Mouse (Mus musculus): Measurements from ENCODE around the gene Renbp. TPM values are rescaled to one million over a fixed set of nuclear protein-coding genes. Genes with fewer than 3 reads are reported as not detected.

Gene Renbp
- total RNA-seq, 2 experiments from 2014 or later: 5.4 to 6.4 TPM

- intact Hi-C loops (cut with DNase I): no loop called here
- DNase-seq (ENCODE audit: low spot score in 2 of 2): no peak
Observed at GRCm38 (mm10) chrX:73931871-73932270, 1.2 kb upstream of the Renbp start.

GRCm38 (mm10) chrX:73922550-73922882 is 8.1 kb downstream of the Renbp start:
- intact Hi-C loops (cut with DNase I): no loop called here
- DNase-seq (ENCODE audit: low spot score in 2 of 2): no peak

GRCm38 (mm10) chrX:73921823-73922549 is 8.7 kb downstream of the Renbp start, which contains the start of the genes Arhgap4 and Naa10:
Arhgap4 (minus strand) TSS chrX:73921870.
Naa10 (minus strand) TSS chrX:73921944.
- intact Hi-C loops (cut with DNase I): no loop called here
- DNase-seq (ENCODE audit: low spot score in 2 of 2): peak; percentile 84 to 86

GRCm38 (mm10) chrX:73921285-73921822 is 9.3 kb downstream of the Renbp start:
- no peak for DNase-seq (ENCODE audit: low spot score in 2 of 2)
- intact Hi-C loops (cut with DNase I): no loop called here

GRCm38 (mm10) chrX:73918631-73919030 is 12.0 kb downstream of the Renbp start:
- no peak for DNase-seq (ENCODE audit: low spot score in 2 of 2)
- intact Hi-C loops (cut with DNase I): no loop called here

GRCm38 (mm10) chrX:73916945-73917344 is 13.7 kb downstream of the Renbp start:
- intact Hi-C loops (cut with DNase I): no loop called here
- no peak for DNase-seq (ENCODE audit: low spot score in 2 of 2)

GRCm38 (mm10) chrX:73914827-73915703 is 15.6 kb downstream of the Renbp start:
- intact Hi-C loops (cut with DNase I): no loop called here
- peak; percentile 89 to 91 for DNase-seq (ENCODE audit: low spot score in 2 of 2)

GRCm38 (mm10) chrX:73911588-73911987 is 19.1 kb downstream of the Renbp start:
- DNase-seq (ENCODE audit: low spot score in 2 of 2): no peak

GRCm38 (mm10) chrX:73911156-73911555 is 19.5 kb downstream of the Renbp start:
- DNase-seq (ENCODE audit: low spot score in 2 of 2): no peak
- intact Hi-C loops (cut with DNase I): no loop called here

More at GRCm38 (mm10) chrX:73911588-73911987, 19.1 kb downstream of the Renbp start:
- intact Hi-C loops (cut with DNase I): no loop called here

GRCm38 (mm10) chrX:73910451-73910850 is 20.2 kb downstream of the Renbp start:
- no peak for DNase-seq (ENCODE audit: low spot score in 2 of 2)
- intact Hi-C loops (cut with DNase I): no loop called here

- intact Hi-C loops (cut with DNase I): no loop called here
- DNase-seq (ENCODE audit: low spot score in 2 of 2): no peak
Observed at GRCm38 (mm10) chrX:73910049-73910448, 20.6 kb downstream of the Renbp start.

- no peak for DNase-seq (ENCODE audit: low spot score in 2 of 2)
- intact Hi-C loops (cut with DNase I): no loop called here
Observed at GRCm38 (mm10) chrX:73897959-73898358, 32.7 kb downstream of the Renbp start.

GRCm38 (mm10) chrX:73895719-73896118 is 34.9 kb downstream of the Renbp start, which contains the start of gene L1cam:
L1cam (minus strand) TSS chrX:73896105.
- intact Hi-C loops (cut with DNase I): no loop called here
- DNase-seq (ENCODE audit: low spot score in 2 of 2): peak in 1 of 2 experiments; percentile 36

- intact Hi-C loops (cut with DNase I): no loop called here
- no peak for DNase-seq (ENCODE audit: low spot score in 2 of 2)
Observed at GRCm38 (mm10) chrX:73892833-73893232, 37.8 kb downstream of the Renbp start.

- intact Hi-C loops (cut with DNase I): no loop called here
- no peak for DNase-seq (ENCODE audit: low spot score in 2 of 2)
Observed at GRCm38 (mm10) chrX:73891551-73892152, 39.0 kb downstream of the Renbp start, which contains the start of gene Avpr2. Avpr2 (plus strand) TSS chrX:73892102.

GRCm38 (mm10) chrX:73881463-73881862 is 49.2 kb downstream of the Renbp start:
- intact Hi-C loops (cut with DNase I): no loop called here
- DNase-seq (ENCODE audit: low spot score in 2 of 2): no peak

GRCm38 (mm10) chrX:73881036-73881427 is 49.6 kb downstream of the Renbp start:
- intact Hi-C loops (cut with DNase I): no loop called here
- DNase-seq (ENCODE audit: low spot score in 2 of 2): no peak

- DNase-seq (ENCODE audit: low spot score in 2 of 2): peak in 1 of 2 experiments; percentile 17
- intact Hi-C loops (cut with DNase I): no loop called here
Observed at GRCm38 (mm10) chrX:73880194-73881035, 50.2 kb downstream of the Renbp start.

GRCm38 (mm10) chrX:73877014-73877413 is 53.6 kb downstream of the Renbp start:
- intact Hi-C loops (cut with DNase I): no loop called here
- DNase-seq (ENCODE audit: low spot score in 2 of 2): no peak
